Mouse (Mus musculus) MEL (cell line): ENCODE results near the gene March4.

Source experiments
- CHD2 ChIP-seq: IDR thresholded peaks from 2 replicates; pipeline ENCODE4 v1.6.1; 2011; ENCODE audit warnings: low read length, improper control_type of control experiment
- CTCF ChIP-seq, 3 experiments: IDR thresholded peaks in 2 of 3; conservative IDR thresholded peaks in 1 of 3; 2 replicates each; pipeline ENCODE4 v1.5.1; 2011 to 2012; ENCODE audit warnings: low read length in 3 of 3, low read depth in 2 of 3, mild to moderate bottlenecking in 2 of 3, improper control_type of control experiment in 1 of 3, inconsistent platforms in 1 of 3, mixed read lengths in 1 of 3, moderate library complexity in 1 of 3; ENCODE audit not compliant: control insufficient read depth in 1 of 3, insufficient read depth in 1 of 3, poor library complexity in 1 of 3, severe bottlenecking in 1 of 3
- EP300 ChIP-seq, 2 experiments: IDR thresholded peaks; 2 replicates each; pipeline ENCODE4 v1.6.1; 2011; ENCODE audit warnings: improper control_type of control experiment in 2 of 2, low read length in 2 of 2, low read depth in 1 of 2, mild to moderate bottlenecking in 1 of 2
- GATA1 ChIP-seq: IDR thresholded peaks from 2 replicates; pipeline ENCODE4 v1.6.1; 2011; ENCODE audit warnings: low read depth, low read length, improper control_type of control experiment
- KAT2A ChIP-seq: conservative IDR thresholded peaks from 2 replicates; pipeline ENCODE4 v1.6.1; 2012; ENCODE audit warnings: low read depth, low read length, improper control_type of control experiment, inconsistent platforms
- MAFK ChIP-seq: IDR thresholded peaks from 2 replicates; pipeline ENCODE4 v1.6.1; 2011; ENCODE audit warnings: low read depth, mild to moderate bottlenecking, low read length, improper control_type of control experiment, borderline replicate concordance
- MEF2A ChIP-seq: IDR thresholded peaks from 2 replicates; pipeline ENCODE4 v1.6.1; 2014; ENCODE audit warnings: low read depth, mild to moderate bottlenecking, inconsistent platforms, low read length, improper control_type of control experiment; ENCODE audit not compliant: poor library complexity, insufficient replicate concordance, severe bottlenecking; ENCODE audit errors: extremely low read depth
- POLR2A ChIP-seq, 2 experiments: IDR thresholded peaks; 2 replicates each; pipeline ENCODE4 v1.6.1; 2011 to 2012; ENCODE audit warnings: low read length in 2 of 2, mild to moderate bottlenecking in 2 of 2, control low read depth in 1 of 2, improper control_type of control experiment in 1 of 2, low read depth in 1 of 2, moderate library complexity in 1 of 2; ENCODE audit not compliant: control insufficient read depth in 1 of 2, insufficient read depth in 1 of 2, poor library complexity in 1 of 2
- RCOR1 ChIP-seq: IDR thresholded peaks from 2 replicates; pipeline ENCODE4 v1.6.1; 2012; ENCODE audit warnings: low read depth, mild to moderate bottlenecking, inconsistent platforms, low read length, improper control_type of control experiment
- SMC3 ChIP-seq: IDR thresholded peaks from 2 replicates; pipeline ENCODE4 v1.6.1; 2011; ENCODE audit warnings: low read depth, low read length, improper control_type of control experiment
- USF2 ChIP-seq, 2 experiments: IDR thresholded peaks; 2 replicates each; pipeline ENCODE4 v1.6.1; 2011 to 2012; ENCODE audit warnings: improper control_type of control experiment in 2 of 2, low read length in 2 of 2, borderline replicate concordance in 1 of 2, inconsistent platforms in 1 of 2, low read depth in 1 of 2, mild to moderate bottlenecking in 1 of 2; ENCODE audit not compliant: insufficient read depth in 1 of 2
- ZC3H11A ChIP-seq: IDR thresholded peaks from 2 replicates; pipeline ENCODE4 v1.6.1; 2012; ENCODE audit warnings: low read depth, mild to moderate bottlenecking, inconsistent platforms, low read length, improper control_type of control experiment
- ZMIZ1 ChIP-seq: IDR thresholded peaks from 2 replicates; pipeline ENCODE4 v1.6.1; 2012; ENCODE audit warnings: low read depth, mild to moderate bottlenecking, inconsistent platforms, low read length, improper control_type of control experiment, moderate library complexity
- ZNF384 ChIP-seq: IDR thresholded peaks from 2 replicates; pipeline ENCODE4 v1.6.1; 2012; ENCODE audit warnings: low read depth, mild to moderate bottlenecking, inconsistent platforms, low read length, improper control_type of control experiment

- TF ChIP-seq MEF2A, result no peak
- TF ChIP-seq ZMIZ1, result no peak
- TF ChIP-seq CTCF (IDR thresholded peaks at IDR 0.05 in 2 of 3, conservative IDR thresholded peaks at IDR 0.05 in 1 of 3; ENCODE audit: control insufficient read depth in 1 of 3, insufficient read depth in 1 of 3, low read depth in 2 of 3, low read length in 3 of 3, poor library complexity in 1 of 3, severe bottlenecking in 1 of 3), result no peak
- no peak for TF ChIP-seq GATA1
- no peak for TF ChIP-seq POLR2A (IDR thresholded peaks at IDR 0.05; ENCODE audit: control insufficient read depth in 1 of 2, insufficient read depth in 1 of 2, low read depth in 1 of 2, low read length in 2 of 2, poor library complexity in 1 of 2)
- no peak for TF ChIP-seq ZC3H11A
- no peak for TF ChIP-seq RCOR1
- TF ChIP-seq EP300 (IDR thresholded peaks at IDR 0.05; ENCODE audit: low read depth in 1 of 2, low read length in 2 of 2), result no peak
- no peak for TF ChIP-seq CHD2
- TF ChIP-seq MAFK, result no peak
- TF ChIP-seq SMC3, result no peak
- no peak for TF ChIP-seq USF2 (IDR thresholded peaks at IDR 0.05; ENCODE audit: borderline replicate concordance in 1 of 2, insufficient read depth in 1 of 2, low read depth in 1 of 2, low read length in 2 of 2)
- no peak for TF ChIP-seq ZNF384
- TF ChIP-seq KAT2A, result no peak
Observed at GRCm38 (mm10) chr1:72536611-72537351, at the start of gene March4.
